Mouse (Mus musculus) embryonic facial prominence, embryonic 14.5 days (tissue): ENCODE measurements around the gene Nhlrc1. TPM values are rescaled to one million over a fixed set of nuclear protein-coding genes. Genes with fewer than 3 reads are reported as not detected.

ENCODE experiments used
- ATAC-seq: fragments of 200-750 bp; cut with Nextera tagmentation; 2 replicates; pipeline ENCODE4 v1.8.0; 2017; ENCODE audit warnings: low read depth, moderate number of reproducible peaks, moderate TSS enrichment
- DNase-seq: peaks from one replicate; pipeline ENCODE4 v3.0.0-alpha.2; 2015; ENCODE audit warnings: low spot score
- H3K27ac ChIP-seq: fragments of 300-500 bp; sonication (generic); replicated peaks from 2 replicates; pipeline ENCODE4 v1.5.1; 2014; ENCODE audit warnings: low read depth, mild to moderate bottlenecking, low read length, moderate library complexity
- H3K27me3 ChIP-seq: fragments of 300-500 bp; sonication (generic); replicated peaks from 2 replicates; pipeline ENCODE4 v1.6.1; 2014; ENCODE audit warnings: low read length; ENCODE audit not compliant: control insufficient read depth, insufficient read depth
- H3K36me3 ChIP-seq: fragments of 300-500 bp; sonication (generic); 2 replicates; pipeline ENCODE4 v1.6.1; 2014; ENCODE audit warnings: low read length, mixed read lengths; ENCODE audit not compliant: control insufficient read depth, insufficient read depth
- H3K4me1 ChIP-seq: fragments of 300-500 bp; sonication (generic); 2 replicates; pipeline ENCODE4 v1.6.1; 2014; ENCODE audit warnings: antibody characterized with exemption, low read length; ENCODE audit not compliant: control insufficient read depth, insufficient read depth
- H3K4me2 ChIP-seq: fragments of 300-500 bp; sonication (generic); 2 replicates; pipeline ENCODE4 v1.6.1; 2014; ENCODE audit warnings: low read depth, mild to moderate bottlenecking, low read length, moderate library complexity, mixed read lengths
- H3K4me3 ChIP-seq: fragments of 300-500 bp; sonication (generic); 2 replicates; pipeline ENCODE4 v1.5.1; 2014; ENCODE audit warnings: low read depth, mild to moderate bottlenecking, low read length
- H3K9ac ChIP-seq: fragments of 300-500 bp; sonication (generic); 2 replicates; pipeline ENCODE4 v1.6.1; 2014; ENCODE audit warnings: low read depth, mild to moderate bottlenecking, low read length, moderate library complexity, mixed read lengths
- H3K9me3 ChIP-seq: fragments of 300-500 bp; sonication (generic); 2 replicates; pipeline ENCODE4 v1.6.1; 2016; ENCODE audit warnings: low read length; ENCODE audit not compliant: control insufficient read depth
- WGBS: fragments of 180-500 bp; shearing (Covaris S2); extraction: QIAGEN DNeasy Blood & Tissue Kit; methylation state at CpG from one replicate; pipeline ENCODE4 v1.1.7; 2014; 5-methylcytosine and 5-hydroxymethylcytosine counted together
- polyA plus RNA-seq: library from polyadenylated mRNA; unstranded; fragments of >200 nt; fragmentation: Nextera tagmentation; extraction: Ambion mirVana; gene quantifications from 2 replicates; pipeline ENCODE4 v1.2.1, GENCODE M21; 2014

The Nhlrc1 gene
- polyA plus RNA-seq, 1 experiment from 2014 or later: 4.1 TPM

DNA sequence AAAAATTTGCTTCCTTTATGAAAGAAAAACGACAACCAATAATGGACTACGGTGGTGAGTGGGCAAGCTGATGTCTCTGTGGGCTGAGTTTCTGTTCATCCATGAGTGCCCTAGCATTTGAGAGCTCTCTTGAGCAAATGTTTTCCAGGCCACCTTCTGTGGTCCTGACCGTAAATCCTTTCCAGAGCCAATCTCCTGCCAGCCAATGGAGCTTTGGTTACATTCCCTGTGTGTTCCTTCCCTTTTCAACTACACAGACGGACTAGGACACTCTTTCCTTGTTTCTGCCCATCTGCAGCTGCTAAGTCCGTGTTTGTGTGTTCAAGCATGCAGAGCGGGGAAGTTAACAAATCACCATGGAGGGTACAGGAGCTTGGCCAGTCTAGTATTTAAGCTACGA lies 6.1 kb upstream of the Nhlrc1 start:
- Histone ChIP-seq H3K9me3 (no peaks in the 10 kb centered on the region), H3K27me3 (no peaks in the 10 kb centered on the region), H3K27ac (no peak overlapping the region), H3K4me2 (no peak overlapping the region), H3K4me1 (no peaks in the 10 kb centered on the region), H3K36me3 (no peaks in the 10 kb centered on the region), H3K9ac (no peak overlapping the region), H3K4me3 (no peak overlapping the region)
- no peak for DNase-seq
- 72% methylated on average over 7 of the region's 7 CpGs for WGBS
- no peak for ATAC-seq

DNA sequence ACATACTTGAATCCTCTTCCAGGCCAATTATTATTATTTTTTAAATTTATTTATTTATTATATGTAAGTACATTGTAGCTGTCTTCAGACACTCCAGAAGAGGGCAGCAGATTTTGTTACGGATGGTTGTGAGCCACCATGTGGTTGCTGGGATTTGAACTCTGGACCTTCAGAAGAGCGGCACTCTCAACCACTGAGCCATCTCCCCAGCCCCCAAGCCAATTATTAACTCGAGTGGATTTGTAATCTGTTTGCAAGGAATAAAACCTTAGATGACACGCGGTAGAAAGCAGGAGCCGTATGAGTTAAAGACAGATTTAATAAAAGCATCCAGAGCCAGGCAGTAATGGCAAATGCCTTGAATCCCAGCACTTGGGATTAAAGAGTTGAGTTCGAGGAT lies 5.1 kb upstream of the Nhlrc1 start:
- Histone ChIP-seq H3K9ac (no peak overlapping the region), H3K36me3 (no peaks in the 10 kb centered on the region), H3K9me3 (no peaks in the 10 kb centered on the region), H3K4me2 (no peak overlapping the region), H3K4me3 (no peak overlapping the region), H3K4me1 (no peaks in the 10 kb centered on the region; the same call in 1 of the 2 replicates), H3K27ac (no peak overlapping the region), H3K27me3 (no peaks in the 10 kb centered on the region)
- WGBS: 86% methylated on average over 7 of the region's 7 CpGs
- DNase-seq: no peak
- ATAC-seq: no peak

DNA sequence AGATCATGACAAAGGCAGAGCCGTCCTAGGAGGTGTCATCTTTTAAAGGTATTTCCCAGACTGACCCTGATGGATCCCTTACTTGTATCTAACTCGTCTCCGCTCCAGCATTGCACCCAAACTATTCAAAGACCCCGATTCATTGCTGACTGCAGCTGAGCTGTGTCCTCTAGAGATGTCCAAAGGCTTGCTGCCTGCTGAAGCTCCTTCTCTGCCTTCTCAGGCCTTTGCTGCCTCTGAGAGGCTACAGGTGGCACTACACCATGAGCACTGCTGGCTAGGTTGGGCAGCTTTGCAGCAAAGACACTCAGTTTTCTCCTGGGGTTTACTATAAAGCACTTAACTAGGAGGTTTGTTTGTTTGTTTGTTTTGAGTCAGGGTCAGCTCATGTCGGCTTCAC lies 2.6 kb upstream of the Nhlrc1 start:
- Histone ChIP-seq H3K9me3 (peaks cover 5% of the 10 kb centered on the region; the same call in 1 of the 2 replicates), H3K9ac (no peak overlapping the region), H3K27ac (no peak overlapping the region), H3K4me2 (no peak overlapping the region), H3K4me1 (peaks cover 4% of the 10 kb centered on the region), H3K36me3 (no peaks in the 10 kb centered on the region), H3K4me3 (no peak overlapping the region), H3K27me3 (0 out of 2 replicates have a peak, but pooled peaks cover 4% of the 10 kb centered on the region)
- 38% methylated on average over 5 of the region's 5 CpGs for WGBS
- DNase-seq: peak; percentile 79
- peak; percentile 79; the same call in 1 of the 2 replicates for ATAC-seq

DNA sequence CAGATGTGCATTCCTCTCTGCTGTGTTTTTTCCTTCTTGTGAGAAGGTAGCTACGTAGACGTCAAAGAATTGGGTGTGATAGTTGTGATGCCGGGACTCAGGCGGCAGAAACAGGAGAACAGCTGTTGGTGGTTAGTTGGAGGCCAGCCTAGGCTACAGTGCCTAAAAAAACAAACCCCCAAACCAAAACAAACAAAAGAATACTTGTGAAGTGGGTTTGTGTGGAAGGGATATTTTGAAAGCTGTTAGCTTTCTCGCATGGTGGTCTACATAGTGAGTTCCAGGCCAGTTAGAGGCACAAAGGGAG lies 498 bp upstream of the Nhlrc1 start:
- DNase-seq (peak; percentile 24), ATAC-seq (no peak)
- peaks cover 23% of the 10 kb centered on the region for H3K9me3 ChIP-seq
- H3K4me2 ChIP-seq: peak overlapping the region; percentile 99
- H3K27me3 ChIP-seq: 0 out of 2 replicates have a peak, but pooled peaks cover 4% of the 10 kb centered on the region
- H3K27ac ChIP-seq: no peak overlapping the region
- 50% methylated on average over 5 of the region's 5 CpGs for WGBS
- peak overlapping the region; percentile 63; the same call in 1 of the 2 replicates for H3K9ac ChIP-seq
- peak overlapping the region; percentile 61 for H3K4me3 ChIP-seq
- H3K4me1 ChIP-seq: peaks cover 4% of the 10 kb centered on the region
- H3K36me3 ChIP-seq: no peaks in the 10 kb centered on the region

DNA sequence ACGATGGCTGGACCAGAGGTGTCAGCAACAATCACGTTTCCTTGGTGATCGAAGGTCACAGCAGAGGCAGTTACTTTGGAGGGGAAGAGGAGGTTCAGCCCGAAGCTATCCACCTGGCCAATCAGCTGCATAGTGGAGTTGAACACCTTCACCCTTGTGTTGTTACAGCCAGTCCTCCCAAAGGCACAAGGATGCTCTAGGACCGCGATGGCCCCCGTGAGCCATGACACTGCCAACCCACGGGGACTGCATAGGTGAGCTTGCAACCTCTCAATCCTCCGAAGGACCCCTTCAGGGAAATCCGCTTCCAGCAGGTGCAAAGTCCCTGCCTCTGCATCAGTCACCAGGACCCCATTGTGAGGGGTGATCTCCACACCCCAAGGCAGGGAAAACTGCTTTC lies 910 bp downstream of the Nhlrc1 start:
- DNase-seq: no peak
- H3K4me1 ChIP-seq: peaks cover 4% of the 10 kb centered on the region
- 56% methylated on average over 10 of the region's 10 CpGs for WGBS
- no peak overlapping the region; the same call in 1 of the 2 replicates for H3K9ac ChIP-seq
- ATAC-seq: no peak
- peak overlapping the region; percentile 61 for H3K4me3 ChIP-seq
- no peaks in the 10 kb centered on the region for H3K36me3 ChIP-seq
- H3K4me2 ChIP-seq: peak overlapping the region; percentile 99
- peaks cover 34% of the 10 kb centered on the region for H3K9me3 ChIP-seq
- 0 out of 2 replicates have a peak, but pooled peaks cover 4% of the 10 kb centered on the region for H3K27me3 ChIP-seq
- no peak overlapping the region for H3K27ac ChIP-seq

DNA sequence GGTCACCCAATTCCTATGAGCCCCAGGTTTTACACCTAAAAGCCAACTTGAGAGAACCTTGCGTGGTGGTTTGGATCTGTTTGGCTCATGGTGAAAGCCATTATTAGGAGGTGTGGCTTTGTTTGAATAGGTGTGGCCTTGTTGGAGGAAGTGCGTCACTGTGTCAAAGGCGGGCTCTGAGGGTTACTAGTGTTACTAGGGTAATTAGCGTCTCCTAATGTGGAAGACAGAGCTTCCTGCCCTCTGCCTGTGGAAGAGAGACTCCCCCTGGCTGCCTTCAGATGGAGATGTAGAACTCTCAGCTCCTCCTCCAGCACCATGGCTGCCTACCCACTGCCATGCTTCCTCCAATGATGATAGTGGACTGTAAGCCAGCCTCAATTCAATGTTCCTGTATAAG lies 13.1 kb downstream of the Nhlrc1 start:
- H3K4me2 ChIP-seq: no peak overlapping the region
- H3K36me3 ChIP-seq: no peaks in the 10 kb centered on the region
- H3K4me3 ChIP-seq: no peak overlapping the region
- no peak overlapping the region for H3K9ac ChIP-seq
- H3K9me3 ChIP-seq: peaks cover 10% of the 10 kb centered on the region; the same call in 1 of the 2 replicates
- DNase-seq: no peak
- ATAC-seq: no peak
- WGBS: 93% methylated on average over 4 of the region's 4 CpGs
- no peaks in the 10 kb centered on the region for H3K4me1 ChIP-seq
- H3K27me3 ChIP-seq: no peaks in the 10 kb centered on the region
- no peak overlapping the region for H3K27ac ChIP-seq

DNA sequence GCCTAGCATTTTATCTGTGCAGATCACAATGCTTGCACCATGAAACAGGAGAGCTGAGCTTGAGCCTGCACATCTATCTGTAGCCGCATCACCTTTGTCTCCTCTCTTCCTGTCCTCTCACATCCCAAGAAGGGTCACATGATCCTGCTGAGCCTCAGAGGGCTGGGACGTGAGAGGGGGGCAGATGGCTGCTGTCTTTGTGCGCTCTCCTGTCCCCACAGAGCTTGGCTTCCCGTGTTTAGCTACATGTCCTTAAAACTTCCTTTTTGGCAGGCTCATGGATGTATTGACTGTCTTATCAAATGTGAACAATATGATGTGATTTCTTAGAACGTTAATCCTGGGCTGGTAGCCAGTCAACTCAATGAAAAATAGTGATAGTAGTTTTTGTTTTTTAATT lies 15.2 kb downstream of the Nhlrc1 start:
- Histone ChIP-seq H3K4me1 (no peaks in the 10 kb centered on the region), H3K4me2 (no peak overlapping the region), H3K4me3 (no peak overlapping the region), H3K27me3 (no peaks in the 10 kb centered on the region), H3K27ac (no peak overlapping the region), H3K36me3 (no peaks in the 10 kb centered on the region), H3K9me3 (peaks cover 6% of the 10 kb centered on the region; the same call in 1 of the 2 replicates), H3K9ac (no peak overlapping the region)
- ATAC-seq (no peak), DNase-seq (no peak)
- WGBS: 57% methylated on average over 5 of the region's 5 CpGs

DNA sequence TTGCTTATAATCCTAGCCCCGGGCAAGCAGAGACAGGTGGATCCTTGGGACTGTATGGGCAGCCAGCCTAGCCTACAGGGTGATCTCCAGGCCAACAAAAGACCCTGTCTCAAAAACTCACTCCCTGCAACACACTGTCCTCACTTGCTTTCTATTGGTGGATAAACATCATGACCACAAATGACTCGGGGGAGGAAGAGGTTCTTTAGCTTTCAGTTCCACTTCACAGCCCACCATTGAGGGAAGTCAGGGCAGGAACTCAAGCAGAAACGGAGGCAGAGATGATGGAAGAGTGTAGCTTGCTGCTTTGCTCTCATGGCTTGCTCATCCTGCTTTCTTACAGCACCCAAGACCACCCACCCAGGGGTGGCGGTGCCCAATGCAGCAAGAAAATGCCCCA lies 17.3 kb downstream of the Nhlrc1 start:
- ATAC-seq (no peak), DNase-seq (no peak)
- no peaks in the 10 kb centered on the region for H3K36me3 ChIP-seq
- no peaks in the 10 kb centered on the region for H3K27me3 ChIP-seq
- H3K4me1 ChIP-seq: no peaks in the 10 kb centered on the region
- no peak overlapping the region for H3K27ac ChIP-seq
- no peak overlapping the region for H3K4me3 ChIP-seq
- no peak overlapping the region for H3K4me2 ChIP-seq
- WGBS: 71% methylated on average over 4 of the region's 4 CpGs
- H3K9me3 ChIP-seq: no peaks in the 10 kb centered on the region
- H3K9ac ChIP-seq: no peak overlapping the region

GRCm38 (mm10) chr13:46993274-46993551 lies 21.4 kb downstream of the Nhlrc1 start:
- Histone ChIP-seq H3K9ac (no peak overlapping the region), H3K9me3 (no peaks in the 10 kb centered on the region), H3K27ac (no peak overlapping the region), H3K4me1 (no peaks in the 10 kb centered on the region), H3K27me3 (no peaks in the 10 kb centered on the region), H3K36me3 (no peaks in the 10 kb centered on the region), H3K4me2 (no peak overlapping the region), H3K4me3 (no peak overlapping the region)
- WGBS: 78% methylated on average over 2 of the region's 2 CpGs
- DNase-seq (no peak), ATAC-seq (no peak)
